Mouse (Mus musculus) kidney, postnatal 25 days (tissue): ENCODE measurements around the gene Tbc1d10c.

Experiments
- DNase-seq, 2 experiments: peaks; one replicate each; pipeline ENCODE4 v3.0.0; 2021; ENCODE audit warnings: mixed read lengths in 2 of 2

Gene Tbc1d10c

DNA sequence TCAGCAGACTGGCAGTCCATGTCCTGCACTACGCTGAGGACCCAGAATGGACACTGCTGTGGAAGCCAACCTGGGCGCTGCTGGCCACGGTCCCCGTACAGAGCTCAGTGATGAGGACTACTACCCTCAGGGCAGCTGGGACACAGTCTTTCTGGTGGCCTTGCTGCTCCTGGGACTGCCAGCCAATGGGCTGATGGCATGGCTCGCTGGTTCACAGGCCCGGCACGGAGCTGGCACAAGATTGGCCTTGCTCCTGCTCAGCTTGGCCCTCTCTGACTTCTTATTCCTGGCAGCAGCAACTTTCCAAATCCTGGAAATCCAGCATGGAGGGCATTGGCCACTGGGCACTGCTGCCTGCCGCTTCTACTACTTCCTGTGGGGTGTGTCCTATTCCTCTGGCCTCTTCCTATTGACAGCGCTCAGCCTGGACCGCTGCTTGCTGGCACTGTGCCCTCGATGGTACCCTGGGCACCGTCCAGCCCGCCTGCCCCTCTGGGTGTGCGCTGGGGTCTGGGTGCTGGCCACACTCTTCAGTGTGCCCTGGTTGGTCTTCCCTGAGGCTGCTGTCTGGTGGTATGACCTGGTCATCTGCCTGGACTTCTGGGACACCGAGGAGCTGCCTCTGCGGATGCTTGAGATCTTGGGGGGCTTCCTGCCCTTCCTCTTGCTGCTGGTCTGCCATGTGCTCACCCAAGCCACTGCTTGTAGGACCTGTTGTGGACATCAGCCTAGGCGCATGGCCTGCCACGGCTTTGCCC is 48.5 kb downstream of the Tbc1d10c start:
- peak; percentile 19 to 78 for DNase-seq

GRCm38 (mm10) chr19:4140147-4140546 is 50.9 kb downstream of the Tbc1d10c start:
- peak in 1 of 2 experiments; percentile 12 for DNase-seq

- DNase-seq, result peak in 1 of 2 experiments; percentile 17
These were observed 51.6 kb downstream of the Tbc1d10c start, which contains the start of gene Gpr152 for GRCm38 (mm10) chr19:4139446-4139845. Gene Gpr152, plus strand, starts transcription at chr19:4139787.

GRCm38 (mm10) chr19:4137913-4138312 is 53.2 kb downstream of the Tbc1d10c start:
- DNase-seq, result no peak

DNA sequence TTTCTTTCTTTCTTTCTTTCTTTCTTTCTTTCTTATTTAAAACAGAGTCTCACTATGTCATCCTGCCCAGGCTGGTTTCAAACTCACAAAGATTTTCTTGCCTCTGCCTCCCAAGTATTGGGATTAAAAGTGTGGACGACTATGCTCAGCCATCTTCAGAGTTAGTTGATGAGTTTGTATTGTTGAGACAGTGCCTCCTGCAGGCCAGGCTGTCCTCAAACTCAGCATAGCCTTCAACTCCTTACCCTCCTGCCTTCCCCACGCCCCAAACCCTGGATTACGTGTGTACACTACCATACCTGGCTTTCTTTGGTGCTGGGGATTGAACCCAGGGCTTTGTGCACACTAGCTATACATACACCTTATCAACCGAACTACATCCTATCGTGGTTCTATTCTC is 54.6 kb downstream of the Tbc1d10c start:
- peak in 1 of 2 experiments; percentile 31 for DNase-seq

GRCm38 (mm10) chr19:4135963-4136345 is 55.1 kb downstream of the Tbc1d10c start:
- peak in 1 of 2 experiments; percentile 27 for DNase-seq

DNA sequence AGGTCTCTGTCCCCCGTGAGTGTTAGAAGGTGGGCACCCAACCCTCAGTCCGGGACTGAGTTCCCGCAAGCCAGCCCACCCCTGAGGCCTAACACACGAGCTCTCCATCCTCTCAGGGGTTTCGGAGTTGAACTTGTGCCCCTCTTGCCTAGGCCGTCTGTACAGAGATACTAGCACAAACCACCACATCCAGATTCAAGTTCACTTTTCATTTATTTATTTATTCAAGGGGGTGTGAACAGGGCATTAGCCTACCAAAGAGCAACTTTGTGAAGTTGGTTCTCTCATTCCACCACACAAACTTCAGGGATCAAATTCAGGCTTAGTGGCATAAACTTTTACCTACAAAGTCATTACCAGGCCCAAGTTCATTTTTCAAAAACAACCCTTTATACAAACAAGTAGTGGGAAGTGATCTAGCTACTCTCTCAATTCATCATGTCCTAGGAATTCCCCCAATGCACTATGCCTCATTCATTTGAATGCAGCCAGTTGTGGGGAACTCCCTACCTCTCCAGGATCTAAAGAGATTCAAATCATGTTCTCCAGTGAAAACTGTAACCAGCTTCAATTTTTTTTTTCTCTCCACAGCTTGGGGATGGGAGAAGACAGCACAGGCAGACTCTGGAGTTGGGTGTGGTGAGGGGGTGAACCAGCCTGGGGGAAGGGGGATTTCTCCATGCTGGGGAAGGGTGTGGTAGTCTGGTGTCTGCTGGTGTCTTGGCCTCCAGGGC is 55.7 kb downstream of the Tbc1d10c start:
- peak in 1 of 2 experiments; percentile 30 for DNase-seq

DNA sequence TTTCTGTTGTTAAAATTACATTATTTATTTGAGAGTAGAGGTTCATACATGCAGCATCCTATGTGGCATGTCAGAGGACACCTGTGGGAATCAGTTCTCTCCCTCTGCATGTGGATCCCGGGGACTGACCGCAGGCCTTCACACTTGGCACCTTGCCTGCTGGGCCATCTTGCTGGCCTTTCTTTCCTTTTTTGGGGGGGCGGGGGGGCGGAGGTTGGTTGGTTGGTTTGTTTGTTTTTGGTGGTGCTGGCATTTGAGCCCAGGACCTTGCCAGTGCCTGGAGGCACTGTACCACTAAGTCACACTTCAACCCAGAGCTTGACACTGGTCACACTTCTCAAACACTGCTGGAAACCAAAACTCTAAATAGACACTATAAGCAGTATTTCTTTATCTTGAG is 56.7 kb downstream of the Tbc1d10c start:
- peak in 1 of 2 experiments; percentile 35 for DNase-seq
